Mouse (Mus musculus) erythroid progenitor cell, adult 5-6 weeks (primary cell): ENCODE results near the gene Dnah6. TPM values are rescaled to one million over a fixed set of nuclear protein-coding genes. Genes with fewer than 3 reads are reported as not detected.

Source experiments
- ATAC-seq: replicated peaks from 2 replicates; pipeline ENCODE4 v1.8.0; 2016; ENCODE audit warnings: moderate number of reproducible peaks, mild to moderate bottlenecking, moderate TSS enrichment, inconsistent platforms; ENCODE audit not compliant: poor library complexity, low FRiP score, severe bottlenecking
- total RNA-seq, 2 experiments: library from RNA; stranded (forward) in 1 of 2; stranded (reverse) in 1 of 2; fragments of 150-400 nt in 1 of 2; fragments of 186-747, 209-891 nt in 1 of 2; gene quantifications; 2 replicates each; pipeline versions ENCODE4 v1.2.3 to v1.2.4; 2015 to 2017; ENCODE audit warnings: low replicate concordance in 2 of 2

Dnah6 gene
- total RNA-seq, 2 experiments from 2014 or later, result not detected

GRCm38 (mm10) chr6:73232152-73232584 lies 10.7 kb upstream of the Dnah6 start:
- no peak for ATAC-seq

DNA sequence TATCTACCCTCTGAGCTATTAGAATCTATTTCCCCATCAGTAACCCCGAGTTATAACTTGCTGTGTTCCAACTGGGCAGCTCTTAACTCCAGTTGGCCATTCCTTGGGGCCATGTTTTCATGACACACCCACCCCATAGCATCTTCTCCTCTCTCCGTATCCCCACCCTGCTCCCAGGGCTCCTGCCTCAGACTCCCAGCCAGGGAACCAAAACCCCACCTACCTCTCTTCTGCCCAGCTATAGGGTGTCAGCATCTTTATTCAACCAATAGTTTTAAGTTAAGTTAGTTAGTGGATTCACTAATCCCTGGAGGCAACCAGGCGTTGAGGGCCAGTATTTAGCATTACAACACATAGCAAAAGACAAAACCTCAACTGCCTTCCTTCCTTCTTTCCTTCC lies 7.4 kb upstream of the Dnah6 start:
- no peak for ATAC-seq

GRCm38 (mm10) chr6:73228408-73228807 lies 7.0 kb upstream of the Dnah6 start:
- ATAC-seq, result no peak

DNA sequence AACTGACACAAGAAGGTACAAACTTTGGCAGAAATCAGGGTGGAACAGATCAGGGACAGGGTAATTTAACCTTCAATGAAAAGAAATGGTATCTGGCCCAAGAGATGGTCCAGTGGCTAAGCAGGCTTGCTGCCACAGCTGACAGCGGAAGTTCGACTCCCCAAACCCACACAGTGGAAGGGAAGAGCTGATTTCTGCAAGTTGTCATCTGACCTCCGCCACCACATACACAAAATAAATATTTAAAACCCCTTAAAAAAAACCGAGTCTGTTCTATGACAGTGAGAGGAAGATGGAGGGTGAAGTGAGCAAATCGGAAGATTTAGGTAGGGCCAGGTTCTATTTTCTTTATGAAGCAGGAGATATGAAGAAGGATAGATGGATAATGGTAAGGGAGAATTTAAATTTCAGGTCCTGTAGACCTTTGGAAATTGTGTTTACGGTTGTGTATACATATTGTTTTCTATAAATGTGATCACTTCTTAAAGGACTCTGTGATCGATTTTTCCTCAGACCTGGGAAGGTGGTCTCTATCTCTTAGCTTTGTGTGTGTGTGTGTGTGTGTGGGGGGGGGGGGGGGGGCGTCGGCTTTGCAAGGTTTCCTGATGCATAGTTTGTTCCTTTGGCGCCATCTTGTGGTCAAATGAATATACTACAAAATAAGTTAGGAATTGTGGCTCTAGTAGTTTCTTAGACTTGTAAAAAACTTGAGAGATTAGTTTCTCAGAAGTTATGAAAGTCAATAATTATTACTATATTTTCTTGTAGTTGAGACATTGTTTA lies 6.1 kb upstream of the Dnah6 start:
- no peak for ATAC-seq

DNA sequence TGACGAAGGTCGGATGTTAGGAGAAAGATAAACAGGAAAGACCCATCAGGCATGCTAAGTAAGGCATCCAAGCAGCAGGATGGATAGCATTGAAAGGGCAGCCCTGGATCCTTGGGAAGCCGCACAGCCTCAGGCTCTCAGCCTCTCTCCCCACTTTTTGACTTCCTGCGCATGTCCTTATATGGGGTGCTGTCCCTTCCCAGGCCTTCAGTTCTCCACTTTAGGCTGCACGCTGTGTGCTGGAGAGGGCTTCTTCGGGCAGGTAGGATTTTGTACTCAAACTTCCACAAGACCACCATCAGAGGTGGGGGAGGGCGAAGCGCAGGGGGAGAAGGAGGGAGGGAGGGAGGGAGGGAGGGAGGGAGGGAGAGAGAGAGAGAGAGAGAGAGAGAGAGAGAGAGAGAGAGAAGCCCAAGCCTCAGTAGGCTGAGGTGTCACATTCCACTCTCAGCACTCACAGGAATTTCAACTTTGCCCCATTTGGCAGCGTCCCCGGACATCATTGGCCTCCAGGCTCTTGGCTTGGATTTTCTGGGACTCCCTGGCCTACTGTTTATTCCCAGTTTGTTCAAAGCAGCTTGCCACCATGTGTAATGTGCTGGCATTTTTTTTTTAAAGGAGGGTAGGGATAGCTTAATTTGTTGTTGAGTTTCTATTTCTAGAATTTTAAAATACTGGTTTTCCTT lies 1.5 kb upstream of the Dnah6 start:
- ATAC-seq, result no peak

GRCm38 (mm10) chr6:73221958-73222735 lies 696 bp upstream of the Dnah6 start:
- no peak for ATAC-seq

- ATAC-seq, result no peak
These were observed 9.8 kb downstream of the Dnah6 start for GRCm38 (mm10) chr6:73211602-73212001.

- no peak for ATAC-seq
These were observed 10.4 kb downstream of the Dnah6 start for GRCm38 (mm10) chr6:73211036-73211435.

DNA sequence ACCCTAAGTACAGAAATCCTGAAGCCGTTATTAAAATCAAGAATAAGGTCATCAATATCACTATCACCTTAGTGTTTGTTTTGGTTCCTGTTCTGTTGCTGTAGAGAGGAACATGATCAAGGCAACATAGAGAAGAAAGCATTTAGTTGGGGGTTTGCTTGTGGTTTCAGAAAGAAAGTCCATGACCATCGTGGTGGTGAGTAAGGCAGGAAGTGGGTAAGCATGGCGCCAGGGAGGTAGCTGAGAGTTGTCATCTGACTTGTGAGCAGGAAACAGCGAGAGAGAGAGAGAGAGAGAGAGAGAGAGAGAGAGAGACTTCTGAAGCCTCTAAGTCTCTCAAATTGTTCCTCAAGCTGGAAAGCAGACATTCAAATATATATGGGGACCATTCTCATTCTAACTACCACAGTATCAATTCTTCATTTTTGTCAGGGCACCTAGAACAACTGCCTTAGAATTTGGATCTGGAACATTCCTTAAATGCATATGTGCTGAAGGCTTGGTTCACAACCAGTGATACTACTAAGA lies 10.9 kb downstream of the Dnah6 start:
- no peak for ATAC-seq

DNA sequence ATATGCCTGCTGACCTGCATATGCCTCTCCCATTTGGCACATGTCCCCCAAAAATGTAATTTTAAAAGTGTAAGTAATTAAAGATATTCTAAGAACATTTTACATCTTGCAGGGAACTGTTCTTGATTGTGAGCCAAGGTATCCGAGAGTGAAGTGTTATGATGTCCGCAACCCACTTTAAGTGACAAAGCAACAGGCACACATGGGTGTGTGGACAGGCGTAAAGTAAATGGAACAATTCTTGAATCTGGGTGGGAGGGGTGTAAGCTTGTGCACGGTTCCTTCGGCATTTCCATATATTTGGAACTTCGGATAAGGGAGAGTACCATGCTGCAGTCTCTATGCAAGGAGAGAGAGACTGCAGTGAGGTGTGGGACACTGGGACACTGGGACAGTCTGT lies 11.9 kb downstream of the Dnah6 start:
- no peak for ATAC-seq

- ATAC-seq, result no peak
These were observed 16.5 kb downstream of the Dnah6 start for GRCm38 (mm10) chr6:73204937-73205336.

DNA sequence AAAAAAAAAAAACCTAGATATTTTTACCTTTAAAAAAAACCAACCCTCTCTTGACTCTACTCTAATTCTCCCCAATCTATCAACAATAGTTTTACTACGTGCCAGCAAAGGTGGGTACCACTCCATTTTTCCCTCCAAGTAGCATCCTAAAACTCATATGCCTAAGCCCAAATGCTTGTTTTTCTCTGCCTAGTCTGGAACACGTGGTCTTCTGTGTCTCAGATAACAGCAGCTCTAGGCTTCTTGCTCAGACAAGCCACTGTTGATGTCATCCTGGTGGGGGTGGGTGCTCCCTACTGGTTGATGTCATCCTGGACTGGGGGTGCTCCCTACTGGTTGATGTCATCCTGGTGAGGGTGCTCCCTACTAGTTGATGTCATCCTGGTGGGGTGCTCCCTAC lies 17.7 kb downstream of the Dnah6 start:
- no peak for ATAC-seq

GRCm38 (mm10) chr6:73195291-73195690 lies 26.2 kb downstream of the Dnah6 start:
- ATAC-seq, result no peak

- ATAC-seq, result no peak
These were observed 30.7 kb downstream of the Dnah6 start for GRCm38 (mm10) chr6:73190756-73191155.

DNA sequence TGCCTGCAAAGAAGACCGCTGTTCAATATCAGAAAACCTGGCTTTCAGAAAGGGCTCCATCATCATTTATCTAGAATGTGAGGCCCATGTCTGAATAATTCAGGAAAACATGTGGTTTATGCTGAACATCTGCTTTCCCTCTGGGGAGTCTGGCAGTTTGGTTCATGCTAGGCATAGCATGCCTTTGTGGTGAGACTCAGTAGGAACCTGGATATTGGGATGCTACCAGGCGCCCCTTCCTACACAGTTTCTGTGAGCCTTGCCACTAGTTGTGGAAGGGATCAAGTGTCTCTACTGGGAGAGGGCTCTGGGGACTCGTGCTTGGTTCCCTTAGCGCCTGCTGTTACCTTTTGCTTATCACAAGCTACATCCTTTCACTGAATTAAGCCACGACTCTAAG lies 37.2 kb downstream of the Dnah6 start:
- no peak for ATAC-seq

DNA sequence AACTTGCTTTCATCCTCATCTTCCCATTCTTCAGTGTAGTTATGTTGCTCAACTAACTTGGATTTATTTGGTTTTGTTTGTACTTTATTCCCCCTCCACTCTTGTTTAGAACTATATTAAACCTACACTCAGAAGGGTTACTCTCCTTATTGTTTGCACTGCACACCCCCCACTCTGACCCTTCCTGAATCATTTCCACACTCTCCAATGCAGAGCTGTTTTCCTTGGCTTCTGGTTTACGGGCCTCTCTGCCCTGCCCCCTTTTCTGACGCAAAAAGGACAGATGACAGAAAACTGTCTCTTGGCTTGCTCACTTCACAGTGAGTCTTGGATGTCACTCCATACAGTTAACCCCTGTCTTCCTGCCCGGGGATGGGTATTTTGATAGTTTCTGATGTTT lies 38.5 kb downstream of the Dnah6 start:
- no peak for ATAC-seq

DNA sequence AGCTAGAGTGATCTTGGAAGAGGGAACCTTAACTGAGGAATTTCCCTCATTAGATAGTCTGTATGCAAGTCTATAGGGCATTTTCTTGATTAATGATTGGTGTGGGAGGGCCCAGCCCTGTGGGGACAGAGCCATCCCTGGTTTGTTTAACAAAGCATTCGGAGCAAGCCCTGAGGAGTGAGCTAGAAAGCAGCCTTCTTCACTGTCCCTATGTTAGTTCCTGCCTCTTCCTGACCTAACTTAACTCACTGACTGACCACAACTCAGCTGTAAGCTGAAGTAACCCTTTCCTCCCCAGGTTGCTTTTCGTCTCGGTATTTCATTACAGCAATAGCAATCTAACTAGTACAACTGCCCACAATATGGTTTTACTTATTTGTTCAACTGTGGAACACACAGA lies 39.0 kb downstream of the Dnah6 start:
- ATAC-seq, result no peak

GRCm38 (mm10) chr6:73182006-73182405 lies 39.4 kb downstream of the Dnah6 start:
- no peak for ATAC-seq

- no peak for ATAC-seq
These were observed 46.3 kb downstream of the Dnah6 start for GRCm38 (mm10) chr6:73175156-73175555.

DNA sequence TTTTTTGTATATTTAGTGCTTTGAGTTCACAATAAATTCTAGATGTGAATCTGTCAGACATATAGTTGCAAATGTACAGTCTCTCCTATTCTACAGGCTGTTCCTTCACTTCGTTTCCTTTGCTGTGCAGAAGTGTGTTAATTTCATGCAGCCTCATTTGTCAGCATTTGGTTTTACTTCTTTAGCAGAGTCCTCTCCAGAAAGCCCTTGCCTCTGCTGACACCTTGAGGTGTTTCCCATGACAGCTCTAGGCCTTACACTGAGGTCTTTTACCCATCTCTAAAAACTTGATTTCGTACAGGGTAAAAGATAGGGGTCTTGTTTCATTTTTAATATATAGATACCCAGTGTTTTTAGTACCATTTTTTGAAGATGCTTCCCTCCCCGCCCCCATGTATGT lies 54.2 kb downstream of the Dnah6 start:
- ATAC-seq, result no peak
